Mouse (Mus musculus) limb, embryonic 15.5 days (tissue): ENCODE data around the gene Rassf4. TPM values are rescaled to one million over a fixed set of nuclear protein-coding genes. Genes with fewer than 3 reads are reported as not detected.

Experiments
- ATAC-seq: fragments of 200-750 bp; cut with Nextera tagmentation; 2 replicates; pipeline ENCODE4 v1.8.0; 2017; ENCODE audit warnings: low read depth, moderate TSS enrichment; ENCODE audit not compliant: insufficient number of reproducible peaks, low FRiP score, low TSS enrichment
- H3K27ac ChIP-seq: fragments of 300-500 bp; sonication (generic); 2 replicates; pipeline ENCODE4 v1.5.1; 2015; ENCODE audit warnings: moderate library complexity, mild to moderate bottlenecking, inconsistent platforms
- H3K27me3 ChIP-seq: fragments of 300-500 bp; sonication (generic); 2 replicates; pipeline ENCODE4 v1.6.1; 2015; ENCODE audit warnings: inconsistent platforms
- H3K36me3 ChIP-seq: fragments of 300-500 bp; sonication (generic); 2 replicates; pipeline ENCODE4 v1.6.1; 2015; ENCODE audit warnings: inconsistent platforms
- H3K4me1 ChIP-seq: fragments of 300-500 bp; sonication (generic); 2 replicates; pipeline ENCODE4 v1.6.1; 2015; ENCODE audit warnings: inconsistent platforms
- H3K4me2 ChIP-seq: fragments of 300-500 bp; sonication (generic); 2 replicates; pipeline ENCODE4 v1.6.1; 2015; ENCODE audit warnings: mild to moderate bottlenecking, inconsistent platforms
- H3K4me3 ChIP-seq: fragments of 300-500 bp; sonication (generic); 2 replicates; pipeline ENCODE4 v1.5.1; 2015; ENCODE audit warnings: mild to moderate bottlenecking, inconsistent platforms
- H3K9ac ChIP-seq: fragments of 300-500 bp; sonication (generic); 2 replicates; pipeline ENCODE4 v1.6.1; 2015; ENCODE audit warnings: inconsistent platforms
- H3K9me3 ChIP-seq: fragments of 300-500 bp; sonication (generic); 2 replicates; pipeline ENCODE4 v1.6.1; 2016; ENCODE audit warnings: inconsistent platforms
- WGBS: fragments of 180-500 bp; shearing (Covaris S2); methylation state at CpG from one replicate; pipeline ENCODE4 v1.1.7; 2015; 5-methylcytosine and 5-hydroxymethylcytosine counted together
- polyA plus RNA-seq: library from polyadenylated mRNA; unstranded; fragments of >200 nt; fragmentation: Nextera tagmentation; extraction: Ambion mirVana; gene quantifications from 2 replicates; pipeline ENCODE4 v1.2.1, GENCODE M21; 2015

Rassf4 gene
- polyA plus RNA-seq, 1 experiment from 2014 or later = 11.2 TPM

- H3K36me3 ChIP-seq = no peaks in the 10 kb centered on the region
- no peak overlapping the region for H3K27ac ChIP-seq
- peaks cover 11% of the 10 kb centered on the region for H3K27me3 ChIP-seq
- no peak overlapping the region for H3K9ac ChIP-seq
- peaks cover 39% of the 10 kb centered on the region for H3K4me1 ChIP-seq
- H3K4me2 ChIP-seq = no peak overlapping the region
- H3K9me3 ChIP-seq = no peaks in the 10 kb centered on the region
- 62% methylated on average over 6 of the region's 6 CpGs for WGBS
- H3K4me3 ChIP-seq = no peak overlapping the region
- ATAC-seq = no peak
Measured at GRCm38 (mm10) chr6:116670144-116670543, 3.6 kb downstream of the Rassf4 start.

- no peak overlapping the region for H3K9ac ChIP-seq
- peaks cover 11% of the 10 kb centered on the region for H3K27me3 ChIP-seq
- peaks cover 36% of the 10 kb centered on the region for H3K4me1 ChIP-seq
- H3K4me2 ChIP-seq = no peak overlapping the region
- WGBS = 39% methylated on average over 11 of the region's 11 CpGs
- H3K27ac ChIP-seq = no peak overlapping the region
- no peaks in the 10 kb centered on the region for H3K36me3 ChIP-seq
- no peaks in the 10 kb centered on the region for H3K9me3 ChIP-seq
- no peak overlapping the region for H3K4me3 ChIP-seq
- ATAC-seq = no peak
Measured at GRCm38 (mm10) chr6:116668682-116669470, 4.9 kb downstream of the Rassf4 start.

GRCm38 (mm10) chr6:116667382-116667781 lies 6.4 kb downstream of the Rassf4 start:
- H3K27me3 ChIP-seq = peaks cover 11% of the 10 kb centered on the region
- no peak overlapping the region for H3K27ac ChIP-seq
- no peak overlapping the region for H3K4me3 ChIP-seq
- ATAC-seq = no peak
- no peak overlapping the region for H3K9ac ChIP-seq
- 78% methylated on average over 3 of the region's 3 CpGs for WGBS
- no peaks in the 10 kb centered on the region for H3K36me3 ChIP-seq
- no peak overlapping the region for H3K4me2 ChIP-seq
- H3K4me1 ChIP-seq = peaks cover 23% of the 10 kb centered on the region
- H3K9me3 ChIP-seq = no peaks in the 10 kb centered on the region

GRCm38 (mm10) chr6:116666892-116667291 lies 6.9 kb downstream of the Rassf4 start:
- 56% methylated on average over 3 of the region's 3 CpGs for WGBS
- H3K27me3 ChIP-seq = peaks cover 11% of the 10 kb centered on the region
- no peaks in the 10 kb centered on the region for H3K9me3 ChIP-seq
- peaks cover 20% of the 10 kb centered on the region for H3K4me1 ChIP-seq
- H3K4me2 ChIP-seq = no peak overlapping the region
- no peaks in the 10 kb centered on the region for H3K36me3 ChIP-seq
- H3K9ac ChIP-seq = no peak overlapping the region
- H3K4me3 ChIP-seq = no peak overlapping the region
- no peak for ATAC-seq
- no peak overlapping the region for H3K27ac ChIP-seq

- WGBS = 83% methylated on average over 12 of the region's 12 CpGs
- Histone ChIP-seq H3K9me3 (no peaks in the 10 kb centered on the region), H3K9ac (no peak overlapping the region), H3K27me3 (peaks cover 6% of the 10 kb centered on the region), H3K27ac (no peak overlapping the region), H3K4me3 (no peak overlapping the region), H3K4me2 (no peak overlapping the region), H3K36me3 (no peaks in the 10 kb centered on the region), H3K4me1 (peaks cover 15% of the 10 kb centered on the region)
- ATAC-seq = no peak
Measured at GRCm38 (mm10) chr6:116666085-116666750, 7.5 kb downstream of the Rassf4 start.

- Histone ChIP-seq H3K9me3 (no peaks in the 10 kb centered on the region), H3K27ac (no peak overlapping the region), H3K9ac (no peak overlapping the region), H3K27me3 (no peaks in the 10 kb centered on the region), H3K36me3 (no peaks in the 10 kb centered on the region), H3K4me1 (0 out of 2 replicates have a peak, but pooled peaks cover 5% of the 10 kb centered on the region), H3K4me3 (no peak overlapping the region), H3K4me2 (no peak overlapping the region)
- WGBS = 72% methylated on average over 3 of the region's 3 CpGs
- ATAC-seq = no peak
Measured at GRCm38 (mm10) chr6:116664830-116665229, 8.9 kb downstream of the Rassf4 start.

- WGBS = 77% methylated on average over 6 of the region's 6 CpGs
- Histone ChIP-seq H3K27me3 (no peaks in the 10 kb centered on the region), H3K27ac (no peak overlapping the region), H3K4me2 (no peak overlapping the region), H3K9ac (no peak overlapping the region), H3K36me3 (no peaks in the 10 kb centered on the region), H3K4me1 (0 out of 2 replicates have a peak, but pooled peaks cover 4% of the 10 kb centered on the region), H3K4me3 (no peak overlapping the region), H3K9me3 (no peaks in the 10 kb centered on the region)
- ATAC-seq = no peak
Measured at GRCm38 (mm10) chr6:116664031-116664430, 9.7 kb downstream of the Rassf4 start.

- Histone ChIP-seq H3K4me1 (0 out of 2 replicates have a peak, but pooled peaks cover 4% of the 10 kb centered on the region), H3K9ac (no peak overlapping the region), H3K27ac (no peak overlapping the region), H3K4me3 (no peak overlapping the region), H3K4me2 (no peak overlapping the region), H3K9me3 (no peaks in the 10 kb centered on the region), H3K36me3 (no peaks in the 10 kb centered on the region), H3K27me3 (no peaks in the 10 kb centered on the region)
- 72% methylated on average over 2 of the region's 2 CpGs for WGBS
- ATAC-seq = no peak
Measured at GRCm38 (mm10) chr6:116663364-116663763, 10.4 kb downstream of the Rassf4 start.

- Histone ChIP-seq H3K4me2 (no peak overlapping the region), H3K9ac (no peak overlapping the region), H3K9me3 (no peaks in the 10 kb centered on the region), H3K4me3 (no peak overlapping the region), H3K27ac (no peak overlapping the region), H3K36me3 (no peaks in the 10 kb centered on the region), H3K27me3 (peaks cover 10% of the 10 kb centered on the region; the same call in 1 of the 2 replicates), H3K4me1 (peaks cover 7% of the 10 kb centered on the region; the same call in 1 of the 2 replicates)
- 57% methylated on average over 9 of the region's 9 CpGs for WGBS
- peak; percentile 44; the same call in 1 of the 2 replicates for ATAC-seq
Measured at GRCm38 (mm10) chr6:116653684-116654454, 19.9 kb downstream of the Rassf4 start.

- Histone ChIP-seq H3K36me3 (no peaks in the 10 kb centered on the region), H3K27ac (no peak overlapping the region), H3K4me2 (no peak overlapping the region), H3K9me3 (no peaks in the 10 kb centered on the region), H3K27me3 (peaks cover 10% of the 10 kb centered on the region; the same call in 1 of the 2 replicates), H3K4me1 (peaks cover 7% of the 10 kb centered on the region; the same call in 1 of the 2 replicates), H3K9ac (no peak overlapping the region), H3K4me3 (no peak overlapping the region)
- WGBS = 73% methylated on average over 3 of the region's 3 CpGs
- ATAC-seq = no peak
Measured at GRCm38 (mm10) chr6:116653191-116653590, 20.6 kb downstream of the Rassf4 start.

GRCm38 (mm10) chr6:116651437-116652118 lies 22.2 kb downstream of the Rassf4 start:
- ATAC-seq = no peak
- H3K4me1 ChIP-seq = peaks cover 7% of the 10 kb centered on the region; the same call in 1 of the 2 replicates
- peak overlapping the region; percentile 12 for H3K4me3 ChIP-seq
- H3K4me2 ChIP-seq = no peak overlapping the region
- peaks cover 10% of the 10 kb centered on the region; the same call in 1 of the 2 replicates for H3K27me3 ChIP-seq
- WGBS = 65% methylated on average over 20 of the region's 20 CpGs
- no peak overlapping the region for H3K27ac ChIP-seq
- H3K36me3 ChIP-seq = no peaks in the 10 kb centered on the region
- H3K9me3 ChIP-seq = no peaks in the 10 kb centered on the region
- no peak overlapping the region for H3K9ac ChIP-seq
